Mouse (Mus musculus) MEL (cell line): ENCODE results near the gene Cfap57. TPM values are rescaled to one million over a fixed set of nuclear protein-coding genes. Genes with fewer than 3 reads are reported as not detected.

ENCODE experiments used
- DNase-seq: peaks from one replicate; pipeline ENCODE4 v3.0.0; 2011; ENCODE audit warnings: low read depth, low spot score
- H3K27ac ChIP-seq: 2 replicates; pipeline ENCODE4 v1.5.1; 2012; ENCODE audit warnings: low read depth, mild to moderate bottlenecking, control low read depth, low read length, moderate library complexity; ENCODE audit not compliant: control insufficient read depth
- H3K27me3 ChIP-seq, 2 experiments: fragments of 150-350 bp in 1 of 2; sonication (generic) in 1 of 2; 2 replicates each; pipeline ENCODE4 v1.6.1; 2012; ENCODE audit warnings: low read length in 2 of 2, mild to moderate bottlenecking in 2 of 2, improper control_type of control experiment in 1 of 2, moderate library complexity in 1 of 2; ENCODE audit not compliant: insufficient read depth in 2 of 2, control insufficient read depth in 1 of 2
- H3K36me3 ChIP-seq, 2 experiments: 2 replicates each; pipeline ENCODE4 v1.6.1; 2012 to 2014; ENCODE audit warnings: low read length in 2 of 2, improper control_type of control experiment in 1 of 2, inconsistent platforms in 1 of 2, mild to moderate bottlenecking in 1 of 2; ENCODE audit not compliant: insufficient read depth in 2 of 2, control insufficient read depth in 1 of 2
- H3K4me1 ChIP-seq, 2 experiments: fragments of 150-350 bp in 1 of 2; sonication (generic) in 1 of 2; 2 replicates each; pipeline ENCODE4 v1.6.1; 2012; ENCODE audit warnings: low read length in 2 of 2, improper control_type of control experiment in 1 of 2, mild to moderate bottlenecking in 1 of 2; ENCODE audit not compliant: insufficient read depth in 2 of 2, control insufficient read depth in 1 of 2
- H3K4me3 ChIP-seq, 2 experiments: fragments of 150-350 bp in 1 of 2; sonication (generic) in 1 of 2; 2 replicates each; pipeline ENCODE4 v1.5.1; 2012; ENCODE audit warnings: low read depth in 2 of 2, low read length in 2 of 2, mild to moderate bottlenecking in 2 of 2, moderate library complexity in 2 of 2, control low read depth in 1 of 2, improper control_type of control experiment in 1 of 2; ENCODE audit not compliant: control insufficient read depth in 1 of 2, insufficient read depth in 1 of 2
- H3K79me2 ChIP-seq: 2 replicates; pipeline ENCODE4 v1.6.1; 2012; ENCODE audit warnings: mild to moderate bottlenecking, low read length, moderate library complexity; ENCODE audit not compliant: control insufficient read depth, poor library complexity, insufficient read depth
- H3K9ac ChIP-seq: 2 replicates; pipeline ENCODE4 v1.6.1; 2012; ENCODE audit warnings: low read depth, mild to moderate bottlenecking, control low read depth, low read length, moderate library complexity; ENCODE audit not compliant: control insufficient read depth, poor library complexity, severe bottlenecking
- H3K9me3 ChIP-seq: fragments of 150-350 bp; sonication (generic); replicated peaks from 2 replicates; pipeline ENCODE4 v1.6.1; 2012; ENCODE audit warnings: mild to moderate bottlenecking, low read length, improper control_type of control experiment, moderate library complexity; ENCODE audit not compliant: insufficient read depth
- BHLHE40 ChIP-seq: IDR thresholded peaks from 2 replicates; pipeline ENCODE4 v1.6.1; 2012; ENCODE audit warnings: low read depth, mild to moderate bottlenecking, inconsistent platforms, low read length, improper control_type of control experiment, borderline replicate concordance
- CHD1 ChIP-seq: IDR thresholded peaks from 2 replicates; pipeline ENCODE4 v1.6.1; 2012; ENCODE audit warnings: low read depth, mild to moderate bottlenecking, inconsistent platforms, low read length, improper control_type of control experiment
- CTCF ChIP-seq, 3 experiments: IDR thresholded peaks in 2 of 3; conservative IDR thresholded peaks in 1 of 3; 2 replicates each; pipeline ENCODE4 v1.5.1; 2011 to 2012; ENCODE audit warnings: low read length in 3 of 3, low read depth in 2 of 3, mild to moderate bottlenecking in 2 of 3, improper control_type of control experiment in 1 of 3, inconsistent platforms in 1 of 3, mixed read lengths in 1 of 3, moderate library complexity in 1 of 3; ENCODE audit not compliant: control insufficient read depth in 1 of 3, insufficient read depth in 1 of 3, poor library complexity in 1 of 3, severe bottlenecking in 1 of 3
- E2F4 ChIP-seq: IDR thresholded peaks from 2 replicates; pipeline ENCODE4 v1.6.1; 2011; ENCODE audit warnings: low read depth, low read length, improper control_type of control experiment, borderline replicate concordance
- ELF1 ChIP-seq: IDR thresholded peaks from 2 replicates; pipeline ENCODE4 v1.6.1; 2014; ENCODE audit warnings: low read depth, mild to moderate bottlenecking, inconsistent platforms, low read length, improper control_type of control experiment, moderate library complexity
- EP300 ChIP-seq, 2 experiments: IDR thresholded peaks; 2 replicates each; pipeline ENCODE4 v1.6.1; 2011; ENCODE audit warnings: improper control_type of control experiment in 2 of 2, low read length in 2 of 2, low read depth in 1 of 2, mild to moderate bottlenecking in 1 of 2
- ETS1 ChIP-seq: IDR thresholded peaks from 2 replicates; pipeline ENCODE4 v1.6.1; 2012; ENCODE audit warnings: low read depth, mild to moderate bottlenecking, inconsistent platforms, low read length, improper control_type of control experiment, moderate library complexity
- GABPA ChIP-seq: IDR thresholded peaks from 2 replicates; pipeline ENCODE4 v1.6.1; 2012; ENCODE audit warnings: low read depth, mild to moderate bottlenecking, inconsistent platforms, low read length, improper control_type of control experiment, moderate library complexity
- GATA1 ChIP-seq: IDR thresholded peaks from 2 replicates; pipeline ENCODE4 v1.6.1; 2011; ENCODE audit warnings: low read depth, low read length, improper control_type of control experiment
- JUND ChIP-seq: IDR thresholded peaks from 2 replicates; pipeline ENCODE4 v1.6.1; 2011; ENCODE audit warnings: low read depth, mild to moderate bottlenecking, improper control_type of control experiment, low read length
- KAT2A ChIP-seq: conservative IDR thresholded peaks from 2 replicates; pipeline ENCODE4 v1.6.1; 2012; ENCODE audit warnings: low read depth, low read length, improper control_type of control experiment, inconsistent platforms
- MAX ChIP-seq: IDR thresholded peaks from 2 replicates; pipeline ENCODE4 v1.6.1; 2011; ENCODE audit warnings: low read length, improper control_type of control experiment
- MAZ ChIP-seq: IDR thresholded peaks from 2 replicates; pipeline ENCODE4 v1.6.1; 2012; ENCODE audit warnings: low read depth, mild to moderate bottlenecking, inconsistent platforms, low read length, improper control_type of control experiment
- MEF2A ChIP-seq: IDR thresholded peaks from 2 replicates; pipeline ENCODE4 v1.6.1; 2014; ENCODE audit warnings: low read depth, mild to moderate bottlenecking, inconsistent platforms, low read length, improper control_type of control experiment; ENCODE audit not compliant: poor library complexity, insufficient replicate concordance, severe bottlenecking; ENCODE audit errors: extremely low read depth
- MXI1 ChIP-seq: IDR thresholded peaks from 2 replicates; pipeline ENCODE4 v1.6.1; 2011; ENCODE audit warnings: mild to moderate bottlenecking, low read depth, low read length, improper control_type of control experiment
- MYC ChIP-seq: IDR thresholded peaks from 2 replicates; pipeline ENCODE4 v1.6.1; 2011; ENCODE audit warnings: low read depth, mild to moderate bottlenecking, low read length, improper control_type of control experiment, moderate library complexity
- NRF1 ChIP-seq: IDR thresholded peaks from 2 replicates; pipeline ENCODE4 v1.6.1; 2014; ENCODE audit warnings: low read depth, mild to moderate bottlenecking, inconsistent platforms, low read length, improper control_type of control experiment, moderate library complexity; ENCODE audit not compliant: poor library complexity, insufficient read depth, severe bottlenecking
- POLR2AphosphoS5 ChIP-seq: IDR thresholded peaks from 2 replicates; pipeline ENCODE4 v1.6.1; 2012; ENCODE audit warnings: low read depth, borderline replicate concordance, mild to moderate bottlenecking, inconsistent platforms, low read length, moderate library complexity, mixed read lengths
- RCOR1 ChIP-seq: IDR thresholded peaks from 2 replicates; pipeline ENCODE4 v1.6.1; 2012; ENCODE audit warnings: low read depth, mild to moderate bottlenecking, inconsistent platforms, low read length, improper control_type of control experiment
- SIN3A ChIP-seq: IDR thresholded peaks from 2 replicates; pipeline ENCODE4 v1.6.1; 2012; ENCODE audit warnings: low read length, improper control_type of control experiment, inconsistent platforms
- SMC3 ChIP-seq: IDR thresholded peaks from 2 replicates; pipeline ENCODE4 v1.6.1; 2011; ENCODE audit warnings: low read depth, low read length, improper control_type of control experiment
- TAL1 ChIP-seq: IDR thresholded peaks from 2 replicates; pipeline ENCODE4 v1.6.1; 2012; ENCODE audit warnings: mild to moderate bottlenecking, inconsistent platforms, low read length, moderate library complexity, mixed read lengths
- TCF12 ChIP-seq: IDR thresholded peaks from 2 replicates; pipeline ENCODE4 v1.6.1; 2014; ENCODE audit warnings: low read depth, mild to moderate bottlenecking, inconsistent platforms, low read length, improper control_type of control experiment, moderate library complexity
- UBTF ChIP-seq: IDR thresholded peaks from 2 replicates; pipeline ENCODE4 v1.6.1; 2012; ENCODE audit warnings: low read depth, mild to moderate bottlenecking, inconsistent platforms, low read length, improper control_type of control experiment, moderate library complexity, borderline replicate concordance; ENCODE audit not compliant: insufficient read depth
- USF1 ChIP-seq: IDR thresholded peaks from 2 replicates; pipeline ENCODE4 v1.6.1; 2014; ENCODE audit warnings: low read depth, mild to moderate bottlenecking, inconsistent platforms, low read length, improper control_type of control experiment, moderate library complexity
- ZC3H11A ChIP-seq: IDR thresholded peaks from 2 replicates; pipeline ENCODE4 v1.6.1; 2012; ENCODE audit warnings: low read depth, mild to moderate bottlenecking, inconsistent platforms, low read length, improper control_type of control experiment
- ZKSCAN1 ChIP-seq: IDR thresholded peaks from 2 replicates; pipeline ENCODE4 v1.6.1; 2012; ENCODE audit warnings: low read depth, mild to moderate bottlenecking, inconsistent platforms, low read length, improper control_type of control experiment, moderate library complexity
- ZMIZ1 ChIP-seq: IDR thresholded peaks from 2 replicates; pipeline ENCODE4 v1.6.1; 2012; ENCODE audit warnings: low read depth, mild to moderate bottlenecking, inconsistent platforms, low read length, improper control_type of control experiment, moderate library complexity
- ZNF384 ChIP-seq: IDR thresholded peaks from 2 replicates; pipeline ENCODE4 v1.6.1; 2012; ENCODE audit warnings: low read depth, mild to moderate bottlenecking, inconsistent platforms, low read length, improper control_type of control experiment
- polyA plus RNA-seq, 2 experiments: library from polyadenylated mRNA; stranded (reverse) in 1 of 2; unstranded in 1 of 2; fragments of >175 nt in 1 of 2; fragments of >200 nt in 1 of 2; gene quantifications; 2 replicates each; pipeline versions ENCODE4 v1.2.1 to v1.2.4; 2012; ENCODE audit warnings: low replicate concordance in 2 of 2, low read depth in 1 of 2; ENCODE audit not compliant: insufficient read length in 2 of 2, insufficient read depth in 1 of 2, missing spikeins in 1 of 2
- total RNA-seq: library from RNA; depleted of rRNA; stranded (reverse); fragments of 300-350 nt; gene quantifications from 2 replicates; pipeline ENCODE4 v1.2.3, GENCODE M21; 2012

Gene Cfap57
- total and polyA plus RNA-seq, 3 experiments, result not detected

DNA sequence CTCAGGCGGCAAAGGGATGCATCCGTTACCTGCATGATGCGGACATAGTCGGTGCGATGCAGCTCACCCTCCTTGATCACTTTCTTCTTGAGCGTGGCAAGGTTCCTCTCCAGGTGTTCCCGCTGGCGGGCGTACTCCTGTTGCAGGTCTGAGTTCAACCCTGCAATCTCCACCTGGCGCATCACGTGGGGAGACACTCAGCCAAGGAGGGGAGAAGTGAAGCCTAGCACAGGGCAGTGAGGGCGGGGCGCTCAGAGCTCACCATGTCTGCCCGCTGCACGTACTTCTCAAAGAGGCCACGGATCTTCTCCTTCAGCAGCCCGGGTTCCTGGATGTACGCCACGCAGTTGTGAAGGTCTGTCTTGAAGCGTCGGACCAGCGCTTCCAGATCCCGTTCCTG, 51.3 kb downstream of the Cfap57 start:
- Histone ChIP-seq H3K4me3 (no peak overlapping the region), H3K27me3 (no peaks in the 10 kb centered on the region), H3K79me2 (no peaks in the 10 kb centered on the region), H3K27ac (no peak overlapping the region), H3K9me3 (no peaks in the 10 kb centered on the region)
- DNase-seq, result no peak
- TF ChIP-seq MAZ (no peak), CTCF (IDR thresholded peaks at IDR 0.05 in 2 of 3, conservative IDR thresholded peaks at IDR 0.05 in 1 of 3; ENCODE audit: control insufficient read depth in 1 of 3, insufficient read depth in 1 of 3, low read depth in 2 of 3, low read length in 3 of 3, poor library complexity in 1 of 3, severe bottlenecking in 1 of 3) (no peak), ETS1 (no peak), JUND (no peak), ZC3H11A (no peak), GABPA (no peak), MYC (no peak), BHLHE40 (no peak), ZKSCAN1 (no peak), CHD1 (no peak), USF1 (no peak), KAT2A (no peak), MAX (no peak), UBTF (no peak), TCF12 (no peak), ELF1 (no peak), ZMIZ1 (no peak), ZNF384 (no peak), NRF1 (no peak)
- TF ChIP-seq, all 39 proteins: peak for 0
- peaks cover 0 to 28% of the 10 kb centered on the region in 2 experiments; a peak in 3 of 4 replicates for H3K4me1 ChIP-seq
- H3K9ac ChIP-seq, result no peak overlapping the region
- peaks cover 0 to 4% of the 10 kb centered on the region in 2 experiments; a peak in 1 of 4 replicates for H3K36me3 ChIP-seq

DNA sequence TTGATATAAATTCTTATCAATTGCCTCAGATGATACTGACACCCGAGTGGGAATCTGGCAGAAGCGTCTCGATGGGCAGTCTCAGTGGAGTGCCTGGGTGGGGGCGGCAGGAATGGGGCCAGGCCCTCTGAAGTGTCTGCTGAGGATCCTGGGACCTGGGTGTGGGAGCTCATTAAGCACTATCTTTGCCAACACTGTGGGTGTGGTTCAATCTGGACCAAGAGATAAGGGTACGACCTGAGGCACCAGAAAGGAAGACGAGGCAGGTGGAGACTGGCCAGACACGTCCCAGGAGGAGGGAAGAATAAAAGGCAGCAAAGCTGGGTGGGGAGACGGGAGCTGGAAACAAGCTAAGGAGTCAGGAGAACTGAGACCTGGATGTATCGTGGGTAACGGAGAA, 51.9 kb downstream of the Cfap57 start:
- Histone ChIP-seq H3K4me1 (peaks cover 0 to 28% of the 10 kb centered on the region in 2 experiments; a peak in 3 of 4 replicates), H3K9ac (no peak overlapping the region), H3K79me2 (no peaks in the 10 kb centered on the region), H3K27me3 (no peaks in the 10 kb centered on the region), H3K4me3 (no peak overlapping the region), H3K9me3 (no peaks in the 10 kb centered on the region), H3K36me3 (peaks cover 0 to 4% of the 10 kb centered on the region in 2 experiments; a peak in 1 of 4 replicates), H3K27ac (no peak overlapping the region)
- DNase-seq, result peak; percentile 80
- TF ChIP-seq SMC3 (no peak), POLR2AphosphoS5 (no peak), ZMIZ1 (peak; percentile 62; the same call in 1 of the 2 replicates), TAL1 (peak; percentile 93), GATA1 (peak; percentile 89), SIN3A (peak; percentile 39; the same call in 1 of the 2 replicates), E2F4 (no peak), TCF12 (peak; percentile 97), RCOR1 (peak; percentile 83), ETS1 (peak; percentile 68), JUND (no peak), EP300 (IDR thresholded peaks at IDR 0.05; ENCODE audit: low read depth in 1 of 2, low read length in 2 of 2) (peak; percentile 86 to 91), MXI1 (peak; percentile 43; the same call in 1 of the 2 replicates), ZC3H11A (no peak), CHD1 (no peak), MAZ (0 out of 2 replicates have a peak, but pooled peaks have one; percentile 62), MEF2A (peak; percentile 35; the same call in 1 of the 2 replicates)
